Mouse (Mus musculus): ENCODE results near the gene Plekha1. TPM values are rescaled to one million over a fixed set of nuclear protein-coding genes. Genes with fewer than 3 reads are reported as not detected.

Plekha1 gene
- polyA plus RNA-seq, 1 experiment from 2014 or later, result 30.2 TPM

- H3K36me3 ChIP-seq (ENCODE audit: control insufficient read depth, insufficient read depth), result no peaks in the 10 kb centered on the region
- no peak for ATAC-seq
- peak overlapping the region; percentile 66 for H3K4me2 ChIP-seq (replicated peaks; ENCODE audit: low read depth)
- H3K4me3 ChIP-seq (ENCODE audit: low read depth, low read length), result peak overlapping the region; percentile 90; the same call in 1 of the 2 replicates
- H3K27ac ChIP-seq (ENCODE audit: low read depth, low read length), result no peak overlapping the region
- no peak for TF ChIP-seq CTCF (IDR thresholded peaks at IDR 0.05; ENCODE audit: low read depth)
- 57% methylated on average over 3 of the region's 3 CpGs for WGBS
- no peaks in the 10 kb centered on the region for H3K9me3 ChIP-seq (ENCODE audit: control insufficient read depth)
- no peaks in the 10 kb centered on the region; the same call in 1 of the 2 replicates for H3K4me1 ChIP-seq (replicated peaks; ENCODE audit: control insufficient read depth, insufficient read depth, low read length)
- no peaks in the 10 kb centered on the region for H3K27me3 ChIP-seq (replicated peaks; ENCODE audit: control insufficient read depth, insufficient read depth, low read length)
- H3K9ac ChIP-seq (ENCODE audit: low read depth, low read length), result no peak overlapping the region
Observed at GRCm38 (mm10) chr7:130867256-130867655, 1.7 kb downstream of the Plekha1 start.

GRCm38 (mm10) chr7:130884161-130884560 is 18.6 kb downstream of the Plekha1 start:
- H3K36me3 ChIP-seq (ENCODE audit: control insufficient read depth, insufficient read depth), result peaks cover 29% of the 10 kb centered on the region
- no peak for TF ChIP-seq CTCF (IDR thresholded peaks at IDR 0.05; ENCODE audit: low read depth)
- no peaks in the 10 kb centered on the region for H3K27me3 ChIP-seq (replicated peaks; ENCODE audit: control insufficient read depth, insufficient read depth, low read length)
- H3K9ac ChIP-seq (ENCODE audit: low read depth, low read length), result no peak overlapping the region
- WGBS, result 81% methylated on average over 2 of the region's 2 CpGs
- no peaks in the 10 kb centered on the region for H3K4me1 ChIP-seq (replicated peaks; ENCODE audit: control insufficient read depth, insufficient read depth, low read length)
- ATAC-seq, result no peak
- H3K4me2 ChIP-seq (replicated peaks; ENCODE audit: low read depth), result no peak overlapping the region
- no peak overlapping the region for H3K4me3 ChIP-seq (ENCODE audit: low read depth, low read length)
- no peaks in the 10 kb centered on the region for H3K9me3 ChIP-seq (ENCODE audit: control insufficient read depth)
- H3K27ac ChIP-seq (ENCODE audit: low read depth, low read length), result no peak overlapping the region

DNA sequence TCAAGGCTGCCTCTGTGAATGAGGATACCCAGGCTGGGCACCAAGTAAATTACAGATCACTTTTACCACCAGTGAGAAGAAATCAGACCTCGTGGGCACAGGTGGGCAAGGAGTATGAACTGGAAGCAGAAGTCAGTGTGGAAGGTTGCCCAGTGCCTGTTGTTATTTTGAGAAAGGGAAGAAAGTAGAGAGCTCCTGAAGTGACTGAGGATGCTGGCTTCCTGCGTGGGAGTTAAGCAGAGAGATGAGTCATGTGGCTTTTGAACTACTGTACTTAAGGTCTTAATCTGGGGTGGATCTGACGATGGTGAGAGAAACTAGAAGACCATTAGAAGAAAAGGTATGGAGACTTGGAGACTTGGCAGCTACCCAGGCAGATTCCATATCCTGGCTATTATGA is 20.7 kb downstream of the Plekha1 start:
- Histone ChIP-seq H3K36me3 (ENCODE audit: control insufficient read depth, insufficient read depth) (peaks cover 29% of the 10 kb centered on the region), H3K4me1 (replicated peaks; ENCODE audit: control insufficient read depth, insufficient read depth, low read length) (no peaks in the 10 kb centered on the region), H3K4me2 (replicated peaks; ENCODE audit: low read depth) (no peak overlapping the region), H3K9ac (ENCODE audit: low read depth, low read length) (no peak overlapping the region), H3K9me3 (ENCODE audit: control insufficient read depth) (no peaks in the 10 kb centered on the region), H3K27ac (ENCODE audit: low read depth, low read length) (no peak overlapping the region), H3K27me3 (replicated peaks; ENCODE audit: control insufficient read depth, insufficient read depth, low read length) (no peaks in the 10 kb centered on the region), H3K4me3 (ENCODE audit: low read depth, low read length) (no peak overlapping the region)
- no peak for ATAC-seq
- WGBS, result 70% methylated on average over 3 of the region's 3 CpGs
- no peak for TF ChIP-seq CTCF (IDR thresholded peaks at IDR 0.05; ENCODE audit: low read depth)

- Histone ChIP-seq H3K4me3 (ENCODE audit: low read depth, low read length) (no peak overlapping the region), H3K9me3 (ENCODE audit: control insufficient read depth) (no peaks in the 10 kb centered on the region), H3K9ac (ENCODE audit: low read depth, low read length) (no peak overlapping the region), H3K27me3 (replicated peaks; ENCODE audit: control insufficient read depth, insufficient read depth, low read length) (no peaks in the 10 kb centered on the region), H3K36me3 (ENCODE audit: control insufficient read depth, insufficient read depth) (peaks cover 27% of the 10 kb centered on the region), H3K4me2 (replicated peaks; ENCODE audit: low read depth) (no peak overlapping the region), H3K27ac (ENCODE audit: low read depth, low read length) (no peak overlapping the region), H3K4me1 (replicated peaks; ENCODE audit: control insufficient read depth, insufficient read depth, low read length) (no peaks in the 10 kb centered on the region)
- no peak for ATAC-seq
- no peak for TF ChIP-seq CTCF (IDR thresholded peaks at IDR 0.05; ENCODE audit: low read depth)
- 70% methylated on average over 3 of the region's 3 CpGs for WGBS
Observed at GRCm38 (mm10) chr7:130887946-130888345, 22.4 kb downstream of the Plekha1 start.

- 32% methylated on average over 2 of the region's 2 CpGs for WGBS
Observed at GRCm38 (mm10) chr7:130890871-130891270, 25.3 kb downstream of the Plekha1 start.

DNA sequence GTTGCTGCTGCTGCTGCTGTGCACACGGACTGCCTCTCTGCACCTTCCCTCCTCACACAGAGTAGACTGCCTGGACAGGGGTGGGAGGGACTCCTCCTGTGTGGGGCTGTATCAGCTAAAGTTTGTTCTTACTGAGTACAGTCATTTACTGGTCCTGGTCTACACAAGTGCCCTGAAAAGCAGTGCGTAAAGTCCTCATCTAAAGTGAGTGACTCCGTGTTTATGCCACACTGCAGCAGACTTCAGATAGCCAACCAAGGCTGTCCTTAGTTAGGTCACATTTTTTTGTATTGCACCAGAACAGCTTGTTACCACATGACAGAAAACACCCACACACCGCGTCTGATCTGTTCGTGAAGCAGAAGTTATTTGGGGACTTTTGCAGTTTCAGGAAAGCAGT is 27.4 kb downstream of the Plekha1 start:
- no peaks in the 10 kb centered on the region for H3K4me1 ChIP-seq (replicated peaks; ENCODE audit: control insufficient read depth, insufficient read depth, low read length)
- no peak overlapping the region for H3K4me3 ChIP-seq (ENCODE audit: low read depth, low read length)
- no peaks in the 10 kb centered on the region for H3K9me3 ChIP-seq (ENCODE audit: control insufficient read depth)
- H3K4me2 ChIP-seq (replicated peaks; ENCODE audit: low read depth), result no peak overlapping the region
- H3K27ac ChIP-seq (ENCODE audit: low read depth, low read length), result no peak overlapping the region
- WGBS, result 77% methylated on average over 6 of the region's 6 CpGs
- no peak overlapping the region for H3K9ac ChIP-seq (ENCODE audit: low read depth, low read length)
- ATAC-seq, result no peak
- peaks cover 34% of the 10 kb centered on the region for H3K36me3 ChIP-seq (ENCODE audit: control insufficient read depth, insufficient read depth)
- TF ChIP-seq CTCF (IDR thresholded peaks at IDR 0.05; ENCODE audit: low read depth), result no peak
- no peaks in the 10 kb centered on the region for H3K27me3 ChIP-seq (replicated peaks; ENCODE audit: control insufficient read depth, insufficient read depth, low read length)

More at GRCm38 (mm10) chr7:130890871-130891270, 25.3 kb downstream of the Plekha1 start:
- Histone ChIP-seq H3K36me3 (ENCODE audit: control insufficient read depth, insufficient read depth) (peaks cover 29% of the 10 kb centered on the region), H3K4me3 (ENCODE audit: low read depth, low read length) (no peak overlapping the region), H3K9me3 (ENCODE audit: control insufficient read depth) (no peaks in the 10 kb centered on the region), H3K9ac (ENCODE audit: low read depth, low read length) (no peak overlapping the region), H3K27ac (ENCODE audit: low read depth, low read length) (no peak overlapping the region), H3K4me1 (replicated peaks; ENCODE audit: control insufficient read depth, insufficient read depth, low read length) (no peaks in the 10 kb centered on the region), H3K27me3 (replicated peaks; ENCODE audit: control insufficient read depth, insufficient read depth, low read length) (no peaks in the 10 kb centered on the region), H3K4me2 (replicated peaks; ENCODE audit: low read depth) (no peak overlapping the region)
- no peak for ATAC-seq
- no peak for TF ChIP-seq CTCF (IDR thresholded peaks at IDR 0.05; ENCODE audit: low read depth)

Measured in intestine, postnatal 0 days (tissue).